Mouse (Mus musculus) sigmoid colon, adult 10 weeks (tissue): ENCODE results near the gene Vav3. TPM values are rescaled to one million over a fixed set of nuclear protein-coding genes. Genes with fewer than 3 reads are reported as not detected.

Experiments used
- polyA plus RNA-seq: library from polyadenylated mRNA; stranded (reverse); fragments of 350-450 nt; fragmentation: Illumina TruSeq; extraction: RNeasy Lipid Tissue Mini Kit (QIAGEN cat#74804); gene quantifications from one replicate; pipeline ENCODE4 v1.2.3, GENCODE M21; 2014; ENCODE audit warnings: low read depth, low replicate concordance

The Vav3 gene
- 54.5 TPM for polyA plus RNA-seq

GRCm38 (mm10) chr3:109340274-109341070, at the start of gene Vav3:
Vav3 (plus strand) TSS chr3:109340653.

Other genes with a start within 250 kb of the Vav3 start
- gene Slc25a24, start 217.5 kb upstream of the Vav3 start, polyA plus RNA-seq = 471 TPM